Mouse (Mus musculus) thymus, adult 2 months (tissue): Measurements from ENCODE around the gene Eif3l.

Experiments used
- CTCF ChIP-seq: fragments of 200-500 bp; IDR thresholded peaks from 2 replicates; pipeline ENCODE4 v1.5.1; 2012; ENCODE audit warnings: mild to moderate bottlenecking, control low read depth, low read length, moderate library complexity, borderline replicate concordance; ENCODE audit not compliant: control insufficient read depth, poor library complexity, insufficient read depth; ENCODE audit errors: extremely low read depth
- POLR2A ChIP-seq: fragments of 200-500 bp; IDR thresholded peaks from 2 replicates; pipeline ENCODE4 v1.6.1; 2012; ENCODE audit warnings: mild to moderate bottlenecking, low read length, control low read depth, moderate library complexity; ENCODE audit not compliant: control insufficient read depth, poor library complexity, insufficient read depth; ENCODE audit errors: extremely low read depth

- TF ChIP-seq CTCF (no peak), POLR2A (no peak)
These were observed 47.1 kb downstream of the Eif3l start for GRCm38 (mm10) chr15:79122119-79122518.
